Mouse (Mus musculus) heart, postnatal 14 days (tissue): ENCODE data around the gene Olfr1246. TPM values are rescaled to one million over a fixed set of nuclear protein-coding genes. Genes with fewer than 3 reads are reported as not detected.
"Not testable (repeated sequence)": the region's sequence is repeated elsewhere in the genome, so short reads cannot be mapped to it uniquely, and the experiment has no call there.

Source experiments
- DNase-seq, 2 experiments: peaks; one replicate each; pipeline ENCODE4 v3.0.0; 2021 to 2022
- intact Hi-C: fragments of 180-260 bp; cut with DNase I; formaldehyde crosslinking; loops from one replicate; pipeline ENCODE4 v1.15.1; 2025
- long read RNA-seq, 2 experiments: library from polyadenylated mRNA; stranded (forward); transcript quantifications; one replicate each; pipeline ENCODE4 v2.0.0; 2021
- total RNA-seq, 2 experiments: library from RNA; stranded (reverse); gene quantifications; 2 replicates each; pipeline ENCODE4 v1.2.3; 2021

Olfr1246 gene
- total RNA-seq: not detected
- long read RNA-seq, experiment 1: 0 reads
- long read RNA-seq, experiment 2: 0 reads

- DNase-seq: no peak
- intact Hi-C loops: no loop called here
Observed at GRCm38 (mm10) chr2:89593057-89593456, at the start of gene Olfr1246. Gene Olfr1246, minus strand, starts transcription at chr2:89593157.

- DNase-seq: no peak
- intact Hi-C loops: no loop called here
Observed at GRCm38 (mm10) chr2:89634883-89635282, 41.9 kb upstream of the Olfr1246 start, which contains the start of gene Olfr1249. Gene Olfr1249, minus strand, starts transcription at chr2:89634983.

GRCm38 (mm10) chr2:89618145-89618544 lies 25.2 kb upstream of the Olfr1246 start, which contains the start of gene Olfr1248:
Gene Olfr1248, minus strand, starts transcription at chr2:89618245.
- intact Hi-C loops, DNase-seq: not testable (repeated sequence)

- DNase-seq: no peak
- intact Hi-C loops: no loop called here
Observed at GRCm38 (mm10) chr2:89614030-89614429, 21.1 kb upstream of the Olfr1246 start, which contains the start of gene Olfr1247. Gene Olfr1247, minus strand, starts transcription at chr2:89614130.

DNA sequence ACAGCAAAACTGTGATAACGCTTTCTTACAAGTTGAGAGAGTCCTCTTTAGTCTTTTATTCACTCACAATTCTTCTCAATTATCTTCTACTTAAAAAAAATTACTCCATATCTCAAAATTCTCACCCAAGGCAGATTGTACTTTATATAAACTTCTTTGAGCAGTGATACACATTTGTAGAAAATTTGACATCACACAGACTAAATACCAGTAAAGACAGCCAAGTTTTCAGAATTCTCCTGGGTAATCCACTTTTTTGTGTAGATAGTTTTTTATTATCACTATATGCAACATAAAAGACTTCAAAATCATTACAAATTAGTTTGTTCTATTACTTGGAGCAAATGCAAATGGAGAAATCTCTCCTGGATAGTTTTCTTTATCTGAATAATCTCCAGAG lies 14.6 kb downstream of the Olfr1246 start, which contains the start of gene Olfr1245:
Gene Olfr1245 (minus strand): TSS at position 101 of the 400 bp plus-strand sequence.
- intact Hi-C loops: no loop called here
- no peak for DNase-seq

DNA sequence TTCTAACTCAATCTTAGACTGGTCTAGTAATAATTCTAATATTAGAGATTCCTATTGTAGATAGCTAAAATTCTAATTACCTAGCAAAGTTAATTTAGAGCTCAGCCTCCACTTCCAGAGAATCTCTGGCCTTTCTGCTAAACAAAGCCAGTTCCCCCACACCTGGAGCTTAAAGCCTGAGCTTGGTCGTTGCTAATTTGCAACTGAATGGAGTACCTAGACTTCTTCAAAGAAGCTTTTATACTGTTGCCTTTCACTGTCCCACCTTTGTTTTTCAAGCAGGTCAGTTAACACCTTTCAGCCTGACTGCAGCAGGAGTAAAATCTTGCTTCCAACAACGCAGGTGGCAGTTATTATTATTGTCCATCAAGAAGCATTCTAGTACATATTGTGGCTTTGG lies 30.3 kb downstream of the Olfr1246 start:
- DNase-seq, intact Hi-C loops: not testable (repeated sequence)

GRCm38 (mm10) chr2:89544516-89544915 lies 48.4 kb downstream of the Olfr1246 start:
- no peak for DNase-seq
- intact Hi-C loops: no loop called here

DNA sequence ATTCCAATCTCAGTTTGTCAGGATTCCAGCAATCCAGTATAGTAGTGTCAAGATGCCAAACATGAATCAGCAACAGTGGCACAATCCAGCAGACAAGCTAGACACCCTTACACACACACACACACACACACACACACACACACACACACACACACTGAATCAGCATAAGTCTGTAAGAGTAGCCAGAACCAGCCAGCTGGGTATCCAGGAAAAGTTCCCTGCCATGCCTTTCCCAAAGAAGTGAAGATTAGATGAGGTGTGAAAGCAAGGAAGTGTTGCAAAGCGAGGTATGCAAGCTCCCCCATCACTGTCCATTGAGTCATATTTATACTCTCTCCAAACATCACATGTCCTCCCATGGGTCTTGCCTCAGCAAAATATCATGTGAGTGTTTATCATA lies 53.0 kb downstream of the Olfr1246 start:
- no peak for DNase-seq
- intact Hi-C loops: no loop called here

Other genes starting within 250 kb of the Olfr1246 start
- gene Olfr1234, start 228.3 kb downstream of the Olfr1246 start, total RNA-seq: not detected
- not detected for gene Olfr1238, start 183.5 kb downstream of the Olfr1246 start, total RNA-seq
- gene Olfr1239, start 172.8 kb downstream of the Olfr1246 start, total RNA-seq: not detected
- gene Olfr1240, start 150.2 kb downstream of the Olfr1246 start, total RNA-seq: not detected
- not detected for gene Olfr1241, start 106.0 kb downstream of the Olfr1246 start, total RNA-seq
- gene Olfr1242, start 94.8 kb downstream of the Olfr1246 start, total RNA-seq: not detected
- gene Olfr1243, start 61.7 kb downstream of the Olfr1246 start, total RNA-seq: not detected
- not detected for gene Olfr1245, start 14.7 kb downstream of the Olfr1246 start, total RNA-seq
- not detected for gene Olfr1247, start 21.0 kb upstream of the Olfr1246 start, total RNA-seq
- not detected for gene Olfr1248, start 25.1 kb upstream of the Olfr1246 start, total RNA-seq
- gene Olfr1249, start 41.8 kb upstream of the Olfr1246 start, total RNA-seq: not detected
- gene Olfr1250, start 68.3 kb upstream of the Olfr1246 start, total RNA-seq: not detected
- not detected for gene Olfr1251, start 78.8 kb upstream of the Olfr1246 start, total RNA-seq
- not detected for gene Olfr1252, start 131.9 kb upstream of the Olfr1246 start, total RNA-seq
- not detected for gene Olfr1253, start 163.9 kb upstream of the Olfr1246 start, total RNA-seq
- not detected for gene Olfr1254, start 200.5 kb upstream of the Olfr1246 start, total RNA-seq
- not detected for gene Olfr1255, start 218.9 kb upstream of the Olfr1246 start, total RNA-seq
- not detected for gene Olfr1256, start 248.4 kb upstream of the Olfr1246 start, total RNA-seq